Mouse (Mus musculus) mesoderm, embryonic 11.5 days (tissue): ENCODE measurements around the gene Klrb1b.
"Not testable (repeated sequence)": the region's sequence is repeated elsewhere in the genome, so short reads cannot be mapped to it uniquely, and the experiment has no call there.

Experiments
- DNase-seq: peaks from one replicate; pipeline ENCODE4 v3.0.0-alpha.2; 2012; ENCODE audit warnings: low read depth, low spot score

Gene Klrb1b

GRCm38 (mm10) chr6:128840669-128841068, 14.5 kb upstream of the Klrb1b start:
- DNase-seq: not testable (repeated sequence)

- DNase-seq: no peak
Observed at GRCm38 (mm10) chr6:128839921-128840320, 13.8 kb upstream of the Klrb1b start.

DNA sequence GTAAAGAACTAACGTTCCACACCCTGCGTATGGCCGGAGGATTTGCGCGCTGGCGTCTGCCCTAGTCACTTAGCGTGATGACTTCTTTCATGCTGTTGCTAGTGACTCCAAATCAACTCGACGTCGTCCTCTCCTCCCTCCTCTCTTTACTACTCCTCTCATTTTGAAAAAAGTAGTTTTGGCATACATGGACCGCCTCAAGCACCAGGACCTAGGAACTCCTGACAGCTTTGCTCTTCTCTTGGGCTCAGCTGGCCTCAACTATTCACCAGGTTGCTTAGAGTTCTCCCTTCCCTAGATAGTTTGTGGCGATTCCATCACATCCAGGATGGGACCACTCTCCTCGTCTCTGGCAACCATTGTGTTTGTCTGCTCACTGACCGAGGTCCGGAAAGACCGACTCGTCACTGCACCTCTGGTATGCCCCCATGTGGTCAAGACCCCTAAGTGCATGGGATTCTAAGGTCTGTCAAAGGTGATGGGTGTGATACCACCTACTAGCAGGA, 13.2 kb upstream of the Klrb1b start:
- peak; percentile 92 for DNase-seq

DNA sequence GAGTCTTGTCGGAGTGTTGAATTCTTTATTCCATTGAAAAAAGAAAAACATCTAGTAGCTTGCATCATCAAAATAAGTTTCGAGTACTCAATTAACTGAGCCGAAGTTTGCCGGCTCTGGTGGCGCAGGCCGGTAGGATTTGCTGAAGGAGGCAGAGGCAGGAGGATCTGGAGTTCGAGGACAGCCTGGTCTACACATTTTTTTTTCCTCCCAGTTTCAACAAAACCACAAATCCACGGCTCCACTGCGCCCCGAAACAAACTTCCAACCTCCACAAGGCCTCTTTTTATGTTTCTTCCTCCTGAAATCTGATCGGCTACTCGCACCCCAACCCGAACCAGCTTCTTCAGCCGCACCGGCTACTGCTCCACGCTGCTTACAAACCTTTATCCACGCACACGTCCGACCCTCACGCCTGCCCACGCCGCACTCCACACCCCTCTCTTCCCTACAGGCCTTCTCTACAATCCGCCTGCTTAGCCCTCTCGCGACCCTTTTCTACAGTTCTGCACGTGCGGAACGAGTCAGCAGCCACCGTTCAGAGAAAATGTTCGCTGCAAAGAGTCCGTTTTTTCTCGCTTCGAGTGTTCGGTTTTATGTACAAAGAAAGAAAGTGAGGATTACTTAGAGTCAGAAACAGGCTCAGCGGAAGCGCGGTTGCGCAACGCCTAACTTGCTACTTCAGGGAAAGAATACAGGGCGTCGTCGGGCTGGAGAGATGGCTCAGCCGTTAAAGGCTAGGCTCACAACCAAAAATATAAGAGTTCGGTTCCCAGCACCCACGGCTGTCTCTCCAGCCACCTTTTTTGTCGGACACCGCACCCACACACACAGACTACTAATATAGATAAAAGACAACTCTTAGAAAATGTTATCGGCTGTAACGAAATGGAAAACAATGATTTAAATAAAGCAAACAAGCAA, 12.5 kb upstream of the Klrb1b start:
- DNase-seq: peak; percentile 91

- peak; percentile 66 for DNase-seq
Observed at GRCm38 (mm10) chr6:128837454-128838341, 11.6 kb upstream of the Klrb1b start.

GRCm38 (mm10) chr6:128836955-128837334, 10.8 kb upstream of the Klrb1b start:
- no peak for DNase-seq

DNA sequence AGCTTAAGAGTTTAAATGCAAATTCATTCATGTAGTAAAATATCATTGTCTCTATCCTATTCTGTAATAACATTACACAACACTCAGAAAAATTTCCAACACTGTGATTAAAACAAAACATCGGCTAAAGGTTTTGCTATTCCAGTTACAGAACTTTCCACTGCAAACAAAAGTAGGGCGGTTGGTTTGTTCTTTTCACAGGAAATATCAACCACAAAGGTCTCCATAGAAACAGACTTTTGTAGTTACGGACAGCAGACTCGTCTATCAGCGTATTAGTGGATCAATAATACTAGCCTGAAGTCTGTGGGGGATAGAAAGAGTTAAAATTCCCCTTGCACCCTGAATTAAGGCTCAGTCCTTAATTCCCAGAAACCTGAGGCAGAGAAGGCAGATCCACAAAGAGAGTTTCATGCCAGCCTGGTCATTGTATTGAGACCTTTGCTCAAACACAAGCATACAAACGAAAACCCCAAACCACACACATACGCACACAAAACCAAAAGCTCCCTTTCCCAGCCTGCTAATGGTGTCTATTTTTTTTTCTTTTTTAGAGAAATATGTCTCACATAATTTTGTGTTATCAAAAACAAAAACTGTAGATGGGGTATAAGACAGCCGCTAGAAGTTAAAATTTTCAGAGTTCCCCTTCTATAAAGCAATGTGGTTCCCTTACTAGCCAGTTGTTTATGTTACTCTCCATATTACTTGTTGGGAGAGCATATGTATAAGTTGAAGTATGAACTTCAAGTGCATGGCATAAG, 10.2 kb upstream of the Klrb1b start:
- DNase-seq: no peak

DNA sequence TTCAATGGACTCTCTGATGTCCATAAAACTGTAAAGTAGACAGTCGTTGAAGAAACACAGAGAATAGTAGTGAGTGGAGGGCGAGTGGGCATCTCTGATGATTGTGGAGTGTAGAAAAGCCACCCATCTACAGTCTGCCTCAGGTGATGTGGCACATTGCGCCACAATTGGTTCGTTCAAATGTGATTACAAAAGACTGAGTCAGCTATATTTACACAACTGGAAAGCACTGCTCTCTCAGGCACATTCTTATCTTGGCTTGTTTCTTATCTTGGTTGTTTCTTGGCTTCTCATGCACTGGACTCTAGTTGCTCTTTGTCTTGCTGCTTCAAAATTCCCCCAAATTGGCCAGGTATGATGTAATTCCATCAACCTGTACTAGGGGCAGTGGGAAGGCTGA, 9.4 kb upstream of the Klrb1b start:
- DNase-seq: no peak

GRCm38 (mm10) chr6:128833046-128833445, 6.9 kb upstream of the Klrb1b start:
- no peak for DNase-seq

DNA sequence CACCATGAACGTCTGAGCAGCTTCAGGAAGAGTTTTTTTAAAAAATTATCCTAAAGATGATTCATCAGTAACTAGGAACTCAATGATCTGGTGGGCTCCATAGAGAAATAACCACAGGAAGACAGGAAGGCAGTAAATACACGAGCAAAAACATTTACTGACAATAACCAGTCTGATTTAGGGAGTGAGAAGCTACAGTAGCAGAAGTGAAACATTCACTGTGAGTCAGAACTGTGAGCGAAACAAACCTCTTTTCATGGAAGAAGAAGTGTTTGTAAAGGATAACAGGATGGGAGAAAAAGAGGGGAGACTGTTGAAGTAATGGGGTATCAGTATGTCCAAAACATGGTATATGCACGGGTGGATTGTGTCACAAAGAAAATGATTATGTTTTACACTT, 3.7 kb upstream of the Klrb1b start:
- no peak for DNase-seq

DNA sequence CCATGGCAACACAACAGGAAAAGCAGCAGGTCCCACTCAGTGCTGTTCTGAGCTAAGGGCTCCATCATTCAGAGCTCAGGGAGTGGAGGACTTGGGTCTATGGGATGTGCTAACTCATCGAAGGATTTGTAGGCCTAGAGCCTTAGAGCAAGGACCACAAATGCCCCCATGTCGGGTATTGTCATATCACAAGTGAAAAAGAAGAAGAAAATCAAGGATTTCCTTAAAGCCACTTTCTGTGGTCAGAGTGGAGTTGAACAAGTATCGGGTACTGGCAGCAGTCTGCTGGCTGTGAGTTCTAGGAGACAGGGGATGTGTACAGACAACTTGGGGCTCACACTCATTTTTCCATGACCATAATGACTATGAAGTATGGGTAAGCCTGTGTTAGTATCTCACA, 650 bp upstream of the Klrb1b start:
- DNase-seq: no peak

DNA sequence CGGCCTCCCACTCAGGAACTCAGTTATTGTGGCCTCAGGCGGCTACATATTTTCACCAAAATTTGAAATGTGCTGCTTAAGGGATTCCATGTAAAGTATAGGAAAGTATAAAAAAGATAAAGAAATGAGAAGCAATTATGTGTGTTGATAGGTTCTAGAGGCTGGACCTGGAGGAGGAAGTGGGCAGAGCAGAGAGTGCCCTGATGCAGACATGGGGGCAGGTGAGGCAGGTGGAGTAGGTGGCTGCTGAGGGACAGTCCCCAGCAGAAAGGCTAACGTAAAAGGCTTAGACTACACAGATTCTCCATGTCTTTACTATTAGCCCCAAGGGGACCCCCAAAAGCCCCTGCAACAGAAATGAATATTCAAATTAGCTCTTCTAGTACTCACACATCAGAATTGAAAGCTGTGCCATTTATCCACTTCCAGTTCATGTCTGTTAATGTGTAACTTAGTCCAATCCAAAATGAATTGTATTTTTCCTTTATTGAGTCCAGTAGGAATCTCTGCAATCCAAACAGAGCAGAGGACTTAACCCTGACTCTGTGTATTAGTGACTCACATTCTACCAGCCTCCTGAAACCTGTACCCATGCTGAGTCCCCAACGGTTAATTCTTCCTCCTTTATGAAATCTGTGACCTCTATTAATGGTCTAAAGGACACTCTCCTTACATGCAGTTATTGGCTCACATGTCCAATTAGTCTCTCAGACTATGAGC, 7.9 kb downstream of the Klrb1b start:
- DNase-seq: no peak

- DNase-seq: no peak
Observed at GRCm38 (mm10) chr6:128808532-128808931, 17.6 kb downstream of the Klrb1b start.

- no peak for DNase-seq
Observed at GRCm38 (mm10) chr6:128807021-128807420, 19.1 kb downstream of the Klrb1b start.

DNA sequence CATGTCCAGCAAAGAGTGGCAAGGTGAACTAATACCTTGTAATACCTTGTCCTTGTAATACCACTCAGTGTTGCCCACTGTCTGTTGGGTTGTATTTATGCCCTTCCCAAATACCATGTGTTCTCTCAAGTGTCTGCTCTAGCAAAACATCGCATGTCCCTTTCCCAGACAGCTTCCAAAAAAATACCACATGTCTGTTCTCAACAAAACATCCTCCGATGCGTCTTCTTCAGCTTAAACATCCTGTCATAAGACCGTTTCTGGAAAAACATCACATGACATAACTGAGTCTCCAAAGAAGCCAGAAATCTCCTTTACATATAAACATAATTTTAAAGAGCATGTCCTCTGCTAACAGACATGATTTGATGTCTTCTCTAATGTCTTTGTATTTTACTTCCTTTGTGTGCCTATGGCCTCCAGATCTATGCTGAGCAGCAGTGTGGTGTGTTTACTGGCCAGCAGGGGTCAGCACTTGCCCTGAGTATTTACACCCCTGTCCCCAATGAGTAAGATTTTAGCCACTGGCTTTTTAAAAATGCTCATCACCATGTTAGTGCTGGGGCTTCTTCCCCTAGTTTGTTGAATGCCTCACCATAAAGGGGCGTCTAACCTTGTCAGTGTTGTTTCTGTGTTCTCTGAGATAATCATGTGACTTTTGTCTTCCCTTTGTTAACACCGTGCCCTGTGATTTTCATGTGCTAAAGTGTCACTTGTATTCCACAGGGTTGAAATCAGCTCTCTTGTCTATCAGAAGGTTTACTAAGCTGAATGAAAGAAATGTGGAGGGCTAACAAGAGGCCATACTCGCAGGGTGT, 21.1 kb downstream of the Klrb1b start:
- DNase-seq: peak; percentile 74

DNA sequence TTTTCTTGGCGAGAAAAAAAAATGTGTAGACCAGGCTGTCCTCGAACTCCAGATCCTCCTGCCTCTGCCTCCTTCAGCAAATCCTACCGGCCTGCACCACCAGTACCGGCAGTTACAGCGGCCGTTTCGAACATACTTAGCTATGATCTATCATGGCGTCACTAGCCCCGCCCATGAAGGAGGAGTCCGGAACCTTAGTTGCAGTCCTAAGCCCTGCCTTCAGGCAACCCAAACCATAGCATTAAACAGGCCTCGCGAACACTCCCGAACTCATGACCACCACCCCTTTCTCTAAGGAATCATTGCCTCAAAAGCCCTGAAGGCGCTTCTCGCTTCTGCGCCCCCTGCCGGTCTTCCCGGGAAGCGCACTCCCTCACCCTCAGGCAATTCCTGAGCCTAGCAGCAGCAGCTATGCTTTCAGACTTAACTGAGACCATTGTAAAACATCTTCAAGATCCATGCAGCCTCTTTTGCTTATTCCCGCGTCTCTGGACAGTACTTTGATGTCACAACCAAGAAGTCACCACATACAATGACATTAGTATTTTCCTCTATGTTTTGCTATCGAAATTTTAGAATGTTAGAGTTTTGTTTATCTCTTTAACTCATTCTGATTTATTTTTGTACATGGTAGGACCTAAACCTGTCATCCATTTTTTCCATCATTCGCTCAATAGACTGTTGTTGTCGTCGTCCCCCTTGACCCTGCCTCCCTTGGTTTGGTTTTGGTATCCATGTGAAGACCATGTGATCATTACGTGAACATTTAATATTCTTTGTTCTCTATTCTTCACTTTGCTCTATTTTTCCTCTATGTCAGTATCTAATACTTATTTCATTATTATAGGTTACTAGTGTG, 22.9 kb downstream of the Klrb1b start:
- DNase-seq: peak; percentile 98

DNA sequence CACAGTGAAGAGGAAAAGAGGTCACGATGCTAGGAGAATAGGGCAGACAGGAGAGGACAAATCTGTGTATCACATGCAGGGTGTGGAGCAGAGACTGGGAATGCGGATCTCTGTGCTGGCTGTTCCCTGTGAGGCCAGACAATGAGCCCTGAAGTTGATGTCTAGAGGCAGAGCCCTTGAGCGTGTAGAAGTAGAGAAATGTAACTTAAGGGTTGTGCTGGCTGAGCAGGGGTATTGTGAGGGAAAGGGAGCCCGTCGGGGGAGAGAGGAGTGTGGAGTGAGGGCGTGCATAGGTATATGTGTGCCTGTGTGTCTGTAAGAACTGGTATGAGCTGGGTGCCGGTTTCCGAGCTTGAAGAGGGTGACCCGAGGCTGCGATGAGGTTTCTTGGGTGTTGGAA, 23.6 kb downstream of the Klrb1b start:
- DNase-seq: no peak

DNA sequence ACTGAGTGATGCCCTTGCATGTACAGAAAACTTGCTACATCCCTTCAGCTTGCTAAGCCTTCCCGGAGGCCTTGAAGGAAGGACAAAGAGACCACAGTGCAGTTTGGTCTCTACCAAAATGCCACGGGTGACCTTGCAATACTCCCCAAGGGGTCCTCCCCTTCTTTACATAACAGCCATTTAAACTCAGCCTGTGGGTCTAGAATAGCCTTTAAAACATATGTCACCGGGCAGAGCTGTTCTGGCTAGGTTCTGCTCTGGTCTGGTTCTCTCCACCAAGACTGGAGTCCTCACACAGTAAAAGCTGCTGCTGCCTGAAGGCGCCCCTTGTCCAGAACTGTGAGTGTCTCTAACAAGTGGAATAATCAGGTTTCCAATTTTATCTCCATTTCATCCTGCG, 25.4 kb downstream of the Klrb1b start:
- not testable (repeated sequence) for DNase-seq

DNA sequence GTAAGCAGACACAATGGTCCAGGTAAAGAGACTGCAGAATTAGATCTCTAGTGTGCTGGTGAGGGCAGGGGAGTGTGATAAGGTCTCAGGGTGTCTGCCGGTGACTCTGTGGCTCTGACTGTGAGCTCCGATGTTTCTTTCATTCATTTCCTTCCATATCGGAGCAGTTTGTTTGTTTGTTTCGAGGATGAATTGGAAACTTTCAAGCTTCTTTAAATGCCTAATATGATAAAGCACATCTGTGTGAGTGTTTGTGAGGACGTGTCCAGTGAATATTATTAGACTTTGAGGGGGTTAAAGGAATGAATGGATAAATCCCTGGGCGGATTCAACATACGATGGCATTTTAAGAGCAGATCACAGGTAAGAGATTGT, 26.2 kb downstream of the Klrb1b start:
- DNase-seq: no peak
